Mouse (Mus musculus) small intestine, adult 2 months (tissue): Measurements from ENCODE around the gene Yjefn3. TPM values are rescaled to one million over a fixed set of nuclear protein-coding genes. Genes with fewer than 3 reads are reported as not detected.
A peak's percentile ranks its signal among the peaks of the same experiment; 100 is the strongest.

Experiments used
- H3K27ac ChIP-seq: fragments of 200-500 bp; 2 replicates; pipeline ENCODE4 v1.5.1; 2012; ENCODE audit warnings: low read depth, low read length, control low read depth, inconsistent platforms; ENCODE audit not compliant: insufficient read depth
- H3K27me3 ChIP-seq: fragments of 200-500 bp; 2 replicates; pipeline ENCODE4 v1.6.1; 2012; ENCODE audit warnings: mild to moderate bottlenecking, moderate library complexity, low read length, inconsistent platforms; ENCODE audit not compliant: control insufficient read depth, insufficient read depth
- H3K36me3 ChIP-seq: fragments of 200-500 bp; 2 replicates; pipeline ENCODE4 v1.6.1; 2012; ENCODE audit warnings: mild to moderate bottlenecking, low read length, control low read depth, inconsistent platforms; ENCODE audit not compliant: control insufficient read depth, insufficient read depth
- H3K4me1 ChIP-seq: fragments of 200-500 bp; 2 replicates; pipeline ENCODE4 v1.6.1; 2012; ENCODE audit warnings: low read length, inconsistent platforms, mixed read lengths; ENCODE audit not compliant: control insufficient read depth, insufficient read depth, insufficient read length
- H3K4me3 ChIP-seq: fragments of 200-500 bp; 2 replicates; pipeline ENCODE4 v1.5.1; 2012; ENCODE audit warnings: low read depth, mild to moderate bottlenecking, control low read depth, inconsistent platforms, low read length, moderate library complexity
- CTCF ChIP-seq: fragments of 200-500 bp; IDR thresholded peaks from 2 replicates; pipeline ENCODE4 v1.5.1; 2012; ENCODE audit warnings: low read depth, mild to moderate bottlenecking, control low read depth, inconsistent platforms, low read length, moderate library complexity, mixed read lengths; ENCODE audit not compliant: insufficient replicate concordance, insufficient read length; ENCODE audit errors: extremely low read depth
- POLR2A ChIP-seq: fragments of 200-500 bp; IDR thresholded peaks from 2 replicates; pipeline ENCODE4 v1.6.1; 2012; ENCODE audit warnings: low read depth, mild to moderate bottlenecking, control low read depth, inconsistent platforms, low read length, moderate library complexity
- WGBS: fragments of 180-500 bp; shearing (Covaris S2); methylation state at CpG from one replicate; pipeline ENCODE4 v1.1.7; 2018; 5-methylcytosine and 5-hydroxymethylcytosine counted together
- polyA plus RNA-seq: library from polyadenylated mRNA; depleted of rRNA; stranded (reverse); fragments of >200 nt; gene quantifications from 2 replicates; pipeline ENCODE4 v1.2.3, GENCODE M21; 2012

Gene Yjefn3
- polyA plus RNA-seq, 1 experiment, result 4.6 TPM

DNA sequence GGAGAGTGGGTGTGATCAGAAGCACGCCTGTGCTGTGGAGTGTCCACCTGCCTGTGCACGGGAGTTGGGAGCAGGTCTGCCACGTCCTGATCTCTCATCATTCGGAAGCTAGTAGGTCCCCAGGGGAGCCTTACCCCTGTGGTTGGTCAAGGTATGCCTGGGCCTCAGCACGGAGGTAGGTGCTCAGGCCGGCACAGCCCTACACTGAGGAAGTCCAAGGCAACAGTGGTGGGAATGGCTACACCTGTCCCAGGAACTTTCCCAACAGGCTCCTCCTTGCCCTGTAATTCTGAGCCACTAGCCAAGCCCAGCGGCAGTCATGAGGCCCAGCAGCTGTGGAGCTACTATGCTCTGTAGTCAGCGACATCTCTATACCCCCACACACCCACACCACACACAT lies 22.8 kb downstream of the Yjefn3 start:
- Histone ChIP-seq H3K27me3 (peaks cover 50% of the 10 kb centered on the region), H3K4me1 (peaks cover 13% of the 10 kb centered on the region), H3K4me3 (no peak overlapping the region), H3K27ac (no peak overlapping the region), H3K36me3 (no peaks in the 10 kb centered on the region)
- TF ChIP-seq POLR2A (no peak), CTCF (no peak)
- 43% methylated on average over 8 of the region's 8 CpGs for WGBS

DNA sequence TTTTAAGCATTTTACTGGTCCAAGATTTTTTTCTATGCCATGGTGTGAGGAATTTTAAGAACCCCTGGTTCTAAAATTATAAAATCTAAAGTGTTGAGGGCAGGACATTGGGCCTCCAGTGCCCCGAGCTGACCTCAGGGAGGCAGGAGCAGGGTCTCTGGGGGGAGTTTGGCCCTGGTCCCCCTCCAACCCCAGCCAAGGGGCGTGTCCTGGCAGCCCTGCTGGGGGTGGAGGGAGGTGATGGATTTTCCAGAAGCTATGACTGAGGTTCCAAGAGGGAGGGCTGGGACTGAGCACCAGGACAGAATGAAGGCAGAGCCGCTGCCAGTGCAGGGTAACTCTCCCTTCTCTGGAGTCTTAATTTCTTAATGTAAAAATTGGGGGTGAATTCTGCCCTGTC lies 24.5 kb downstream of the Yjefn3 start:
- Histone ChIP-seq H3K27ac (no peak overlapping the region), H3K36me3 (no peaks in the 10 kb centered on the region), H3K4me3 (no peak overlapping the region), H3K4me1 (peaks cover 13% of the 10 kb centered on the region), H3K27me3 (peaks cover 36% of the 10 kb centered on the region)
- 71% methylated on average over 3 of the region's 3 CpGs for WGBS
- TF ChIP-seq CTCF (no peak), POLR2A (no peak)

- H3K4me1 ChIP-seq, result peaks cover 10% of the 10 kb centered on the region
- no peak overlapping the region for H3K4me3 ChIP-seq
- no peak for TF ChIP-seq CTCF
- TF ChIP-seq POLR2A, result no peak
- 89% methylated on average over 4 of the region's 4 CpGs for WGBS
- H3K27me3 ChIP-seq, result peaks cover 31% of the 10 kb centered on the region
- no peaks in the 10 kb centered on the region for H3K36me3 ChIP-seq
- no peak overlapping the region for H3K27ac ChIP-seq
Observed at GRCm38 (mm10) chr8:69877396-69877795, 25.1 kb downstream of the Yjefn3 start.

DNA sequence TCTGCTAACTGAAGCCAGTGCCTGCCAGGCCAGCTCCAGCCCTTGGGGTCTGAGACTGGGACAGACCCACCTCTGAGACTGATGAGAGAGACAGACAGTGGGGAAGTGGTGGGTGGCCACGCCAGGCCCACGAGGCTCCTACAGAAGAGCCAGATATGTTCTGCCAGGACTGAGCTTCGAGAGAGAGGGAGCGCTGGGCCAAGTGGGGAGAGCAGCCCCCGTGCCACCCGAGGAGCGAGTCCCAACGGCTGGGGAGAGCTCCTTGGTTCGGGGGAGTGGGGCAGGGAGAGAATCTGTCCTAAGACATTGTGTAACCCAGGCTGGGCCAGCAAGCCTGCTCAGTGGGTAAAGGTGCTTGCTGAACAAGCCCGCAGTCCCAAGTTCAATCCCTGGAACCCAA lies 25.5 kb downstream of the Yjefn3 start:
- peaks cover 6% of the 10 kb centered on the region for H3K4me1 ChIP-seq
- TF ChIP-seq CTCF (no peak), POLR2A (no peak)
- WGBS, result 80% methylated on average over 10 of the region's 10 CpGs
- H3K36me3 ChIP-seq, result no peaks in the 10 kb centered on the region
- H3K4me3 ChIP-seq, result no peak overlapping the region
- H3K27me3 ChIP-seq, result peaks cover 26% of the 10 kb centered on the region
- H3K27ac ChIP-seq, result no peak overlapping the region

DNA sequence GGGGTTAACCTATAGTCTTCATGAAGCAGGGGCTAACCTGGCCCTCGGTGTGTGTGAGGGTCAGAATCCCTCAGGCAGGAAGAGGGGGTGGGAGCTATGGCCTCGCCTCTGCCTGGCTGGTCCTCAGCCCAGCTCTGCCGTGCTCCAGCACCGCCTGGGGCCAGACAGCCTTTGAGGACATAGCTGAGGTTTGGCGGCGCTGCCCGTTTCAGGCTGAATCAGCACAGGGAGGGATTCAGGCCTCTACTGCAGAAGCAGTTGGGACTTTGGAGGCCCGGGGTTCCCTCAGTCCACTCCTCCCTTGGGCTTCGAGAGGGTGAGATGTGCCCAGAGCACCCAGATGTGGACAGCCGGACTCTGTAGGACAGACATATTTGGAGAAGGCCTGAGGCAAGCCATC lies 26.4 kb downstream of the Yjefn3 start:
- peaks cover 18% of the 10 kb centered on the region for H3K27me3 ChIP-seq
- WGBS, result 56% methylated on average over 10 of the region's 10 CpGs
- no peaks in the 10 kb centered on the region; the same call in 1 of the 2 replicates for H3K4me1 ChIP-seq
- no peaks in the 10 kb centered on the region for H3K36me3 ChIP-seq
- no peak for TF ChIP-seq POLR2A
- TF ChIP-seq CTCF, result no peak
- H3K27ac ChIP-seq, result no peak overlapping the region
- H3K4me3 ChIP-seq, result no peak overlapping the region

DNA sequence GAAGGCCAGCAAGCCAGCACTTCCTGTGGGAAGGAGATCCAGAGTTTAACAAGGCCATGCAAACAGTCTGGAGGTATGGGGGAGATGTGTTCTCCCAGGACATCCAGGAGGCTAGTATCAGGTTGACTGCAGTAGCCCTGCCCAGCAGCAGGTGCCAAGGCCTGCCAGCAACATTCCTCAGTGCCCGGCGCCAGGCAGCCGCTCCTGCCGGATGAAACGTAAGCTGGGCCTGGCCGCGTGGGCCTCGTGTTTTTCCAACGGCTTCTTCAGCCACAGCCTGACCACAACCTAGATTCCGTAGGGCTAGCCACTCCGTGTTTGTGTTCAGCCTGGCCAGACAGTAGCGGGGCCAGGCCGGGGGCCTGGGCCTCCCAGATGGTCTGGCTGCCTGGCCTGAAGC lies 27.9 kb downstream of the Yjefn3 start:
- WGBS, result 81% methylated on average over 13 of the region's 13 CpGs
- no peaks in the 10 kb centered on the region for H3K4me1 ChIP-seq
- H3K4me3 ChIP-seq, result no peak overlapping the region
- no peak for TF ChIP-seq CTCF
- TF ChIP-seq POLR2A, result no peak
- peaks cover 4% of the 10 kb centered on the region for H3K27me3 ChIP-seq
- H3K27ac ChIP-seq, result no peak overlapping the region
- no peaks in the 10 kb centered on the region for H3K36me3 ChIP-seq

DNA sequence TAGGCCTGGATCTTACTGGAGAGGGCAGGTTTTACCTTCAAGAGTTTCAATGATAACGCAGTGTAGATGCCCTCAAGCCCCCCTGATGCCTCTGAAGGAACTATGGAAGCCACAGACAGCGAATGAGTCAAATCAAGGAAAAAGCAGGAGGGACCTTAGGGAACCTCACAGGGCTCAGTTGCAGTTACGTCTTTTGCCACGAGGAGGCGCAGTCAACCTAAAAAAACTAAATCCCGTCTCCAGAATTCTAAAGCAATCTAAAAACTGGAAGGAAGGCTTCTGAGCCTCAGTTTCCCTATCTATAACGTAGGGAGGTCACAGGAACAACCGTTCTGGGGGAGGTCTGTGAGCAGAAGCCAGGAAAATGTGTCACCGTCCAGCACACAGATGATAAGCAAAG lies 28.4 kb downstream of the Yjefn3 start:
- 9% methylated on average over 9 of the region's 9 CpGs for WGBS
- Histone ChIP-seq H3K27me3 (no peaks in the 10 kb centered on the region), H3K4me1 (no peaks in the 10 kb centered on the region), H3K27ac (no peak overlapping the region), H3K36me3 (no peaks in the 10 kb centered on the region), H3K4me3 (no peak overlapping the region)
- no peak for TF ChIP-seq POLR2A
- peak; percentile 81; the same call in 1 of the 2 replicates for TF ChIP-seq CTCF

DNA sequence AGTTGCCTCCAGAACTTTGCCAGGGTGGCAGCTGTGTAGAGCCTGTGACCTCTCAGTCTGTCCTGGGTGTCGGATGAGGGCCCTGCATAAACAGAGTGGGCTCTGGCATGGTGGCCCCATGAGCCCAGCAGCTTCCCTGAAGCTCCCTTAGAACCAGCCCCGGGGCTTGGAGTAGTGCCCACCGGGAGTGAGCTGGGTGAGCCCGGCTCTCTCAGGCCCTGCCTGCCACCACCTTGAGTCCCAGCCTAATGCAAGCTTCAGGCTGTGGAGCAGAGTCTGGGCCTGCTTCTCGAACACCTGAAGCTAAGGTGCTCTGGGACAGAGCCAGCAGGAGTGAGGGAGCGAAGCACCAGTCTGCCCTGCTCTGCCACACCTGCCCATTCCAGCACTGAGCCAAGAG lies 31.6 kb downstream of the Yjefn3 start:
- TF ChIP-seq POLR2A, result no peak
- TF ChIP-seq CTCF, result no peak
- Histone ChIP-seq H3K36me3 (no peaks in the 10 kb centered on the region), H3K27me3 (no peaks in the 10 kb centered on the region), H3K4me1 (peaks cover 5% of the 10 kb centered on the region), H3K27ac (no peak overlapping the region), H3K4me3 (no peak overlapping the region)
- 75% methylated on average over 6 of the region's 6 CpGs for WGBS
